Mouse (Mus musculus) retina, embryonic 14.5 days (tissue): ENCODE data around the gene Pacsin2.
A peak's percentile ranks its signal among the peaks of the same experiment; 100 is the strongest.
"Not testable (repeated sequence)": the region's sequence is repeated elsewhere in the genome, so short reads cannot be mapped to it uniquely, and the experiment has no call there.

Experiments
- DNase-seq: peaks from one replicate; pipeline ENCODE4 v3.0.0-alpha.2; 2015; ENCODE audit warnings: low spot score

The Pacsin2 gene

DNA sequence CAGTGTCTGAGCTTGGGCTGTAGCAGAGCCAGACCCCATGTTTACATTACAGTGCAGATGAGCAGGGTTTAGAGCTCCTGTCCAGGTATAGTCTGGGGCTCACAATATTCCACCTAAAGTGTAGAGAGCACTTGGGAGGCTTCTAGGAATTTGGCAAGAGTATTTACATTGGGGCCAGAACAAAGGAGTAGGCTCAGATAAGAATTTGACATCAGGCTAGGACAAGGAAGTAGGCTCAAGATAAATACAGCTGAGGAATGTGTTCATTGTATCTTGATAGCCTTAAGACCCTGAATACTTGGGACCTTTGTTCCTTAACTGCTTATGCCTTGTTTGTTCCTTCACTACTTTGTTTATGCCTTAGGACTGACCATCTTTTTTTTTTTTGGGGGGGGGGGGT, 90.3 kb downstream of the Pacsin2 start:
- no peak for DNase-seq

- not testable (repeated sequence) for DNase-seq
These were observed 95.7 kb downstream of the Pacsin2 start for GRCm38 (mm10) chr15:83368702-83369101.

DNA sequence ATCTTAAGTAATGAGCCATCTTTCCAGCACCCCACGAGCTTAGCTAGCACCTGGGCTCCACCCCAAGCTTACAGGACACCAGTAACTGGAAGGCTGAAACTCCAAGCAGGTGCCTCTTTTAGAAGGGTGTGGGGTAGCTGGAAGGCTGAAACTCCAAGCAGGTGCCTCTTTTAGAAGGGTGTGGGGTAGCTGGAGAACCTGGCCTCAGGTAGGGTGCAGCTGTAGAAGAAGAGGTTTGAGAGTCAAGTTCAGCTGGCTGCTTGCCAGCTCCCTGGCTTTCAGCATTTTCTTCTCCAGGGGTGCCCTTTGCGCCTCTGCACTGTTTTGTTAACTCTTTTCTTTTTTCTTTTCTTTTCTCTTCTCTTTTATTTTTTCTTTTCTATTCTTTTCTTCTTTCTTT, 96.1 kb downstream of the Pacsin2 start:
- DNase-seq = no peak

- DNase-seq = peak; percentile 49
These were observed 97.4 kb downstream of the Pacsin2 start for GRCm38 (mm10) chr15:83366933-83367552.

- no peak for DNase-seq
These were observed 98.7 kb downstream of the Pacsin2 start for GRCm38 (mm10) chr15:83365697-83366096.

GRCm38 (mm10) chr15:83364194-83364593, 100.2 kb downstream of the Pacsin2 start:
- no peak for DNase-seq

DNA sequence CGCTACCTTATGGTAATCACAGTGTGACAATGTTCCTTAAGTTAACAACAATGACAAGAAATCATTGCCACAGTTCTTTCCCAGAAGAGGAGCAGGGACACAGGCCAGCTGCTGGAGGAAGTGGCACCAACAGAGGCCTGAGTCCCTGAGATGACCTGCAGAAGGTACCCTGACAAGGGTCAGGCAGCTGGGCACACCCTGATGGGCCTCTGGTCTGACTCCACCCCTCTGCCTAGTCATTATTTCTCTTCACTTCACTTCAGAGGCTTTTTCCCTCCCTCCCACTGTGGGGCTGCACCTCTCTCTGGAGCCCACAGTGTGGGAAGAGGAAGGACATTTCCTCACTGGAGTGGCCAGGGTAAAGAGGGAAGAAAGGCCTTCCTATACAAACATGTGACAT, 101.6 kb downstream of the Pacsin2 start:
- not testable (repeated sequence) for DNase-seq

- not testable (repeated sequence) for DNase-seq
These were observed 103.5 kb downstream of the Pacsin2 start for GRCm38 (mm10) chr15:83360899-83361298.

GRCm38 (mm10) chr15:83360140-83360539, 104.3 kb downstream of the Pacsin2 start:
- no peak for DNase-seq

- DNase-seq = no peak
These were observed 105.9 kb downstream of the Pacsin2 start for GRCm38 (mm10) chr15:83358476-83358875.

GRCm38 (mm10) chr15:83351546-83351945, 112.9 kb downstream of the Pacsin2 start:
- no peak for DNase-seq

GRCm38 (mm10) chr15:83350859-83351258, 113.5 kb downstream of the Pacsin2 start:
- no peak for DNase-seq

DNA sequence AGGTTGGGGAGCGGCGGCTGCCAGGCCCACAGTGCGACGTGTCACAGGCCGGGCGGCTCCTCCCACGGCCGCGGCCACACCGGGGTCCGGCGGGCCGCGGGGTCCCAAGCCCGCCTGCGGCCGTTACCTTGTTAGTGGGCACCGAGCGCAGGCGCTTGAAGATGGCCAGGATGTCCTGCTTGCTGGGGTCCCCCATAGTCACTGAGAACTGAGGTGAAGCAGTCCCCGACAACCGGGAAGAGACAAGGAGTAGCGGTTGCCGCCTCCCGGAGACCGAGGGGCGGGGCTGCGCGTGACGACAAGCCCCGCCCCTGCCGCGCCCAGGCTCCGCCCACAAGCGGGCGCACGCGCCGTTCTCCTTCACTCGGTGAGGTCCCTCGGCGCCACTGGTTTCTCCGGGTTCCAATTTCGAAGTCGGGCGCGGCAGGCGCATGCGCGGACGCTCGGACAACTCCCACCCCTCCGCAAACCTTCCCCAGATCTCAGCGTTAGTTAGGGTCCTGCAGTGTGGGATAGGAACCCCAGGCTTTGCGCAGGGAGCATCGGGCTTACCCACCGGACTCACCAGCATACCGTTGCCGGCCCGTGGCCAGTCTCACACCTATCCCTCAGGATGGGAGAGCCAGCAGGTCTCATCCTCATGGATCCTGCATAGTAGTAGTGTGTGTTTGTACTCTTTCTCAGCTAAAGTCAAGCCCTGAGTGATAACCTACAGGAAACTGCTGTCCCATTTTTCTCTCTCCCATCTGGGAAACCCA, 114.3 kb downstream of the Pacsin2 start, which contains the start of gene Arfgap3:
Arfgap3 (minus strand) TSS at position 294 of the 758 bp plus-strand sequence.
- peak; percentile 96 for DNase-seq

DNA sequence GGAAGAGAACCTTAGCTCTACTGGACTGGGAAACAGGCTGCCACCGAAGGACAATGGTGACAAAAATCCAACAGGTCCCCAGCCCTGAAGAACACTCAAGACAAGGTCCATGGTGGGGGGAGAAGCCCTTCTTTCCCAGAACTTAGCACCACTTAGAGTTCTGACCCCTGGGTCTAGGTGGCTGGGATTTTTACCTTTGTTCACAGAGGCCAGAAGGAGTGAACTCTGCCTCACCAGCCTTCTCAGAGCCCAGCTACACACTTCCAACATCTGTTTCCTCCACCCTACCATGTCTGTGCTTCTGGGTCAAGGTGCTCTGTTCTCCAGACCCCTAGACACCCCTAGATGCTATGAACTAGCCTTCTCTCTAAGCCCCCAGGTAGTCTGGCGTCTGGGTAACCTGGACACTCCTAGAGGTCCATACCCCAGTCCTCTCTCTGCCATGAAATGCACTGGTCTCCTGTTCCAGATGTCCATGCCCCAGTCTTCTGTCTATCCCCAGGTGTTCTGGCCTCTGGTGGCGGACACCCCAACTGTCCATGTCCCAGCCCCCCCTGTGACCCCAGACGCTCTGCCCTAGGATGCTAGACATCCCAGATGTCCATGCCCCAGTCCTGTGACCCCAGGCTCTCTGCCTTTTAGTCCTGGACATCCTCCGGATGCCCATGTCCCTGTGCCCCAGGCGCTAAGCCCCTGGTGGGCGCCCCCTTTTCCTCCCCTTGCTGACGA, 115.0 kb downstream of the Pacsin2 start:
- no peak for DNase-seq

GRCm38 (mm10) chr15:83348747-83349146, 115.7 kb downstream of the Pacsin2 start:
- no peak for DNase-seq

GRCm38 (mm10) chr15:83345898-83346529, 118.4 kb downstream of the Pacsin2 start:
- no peak for DNase-seq

DNA sequence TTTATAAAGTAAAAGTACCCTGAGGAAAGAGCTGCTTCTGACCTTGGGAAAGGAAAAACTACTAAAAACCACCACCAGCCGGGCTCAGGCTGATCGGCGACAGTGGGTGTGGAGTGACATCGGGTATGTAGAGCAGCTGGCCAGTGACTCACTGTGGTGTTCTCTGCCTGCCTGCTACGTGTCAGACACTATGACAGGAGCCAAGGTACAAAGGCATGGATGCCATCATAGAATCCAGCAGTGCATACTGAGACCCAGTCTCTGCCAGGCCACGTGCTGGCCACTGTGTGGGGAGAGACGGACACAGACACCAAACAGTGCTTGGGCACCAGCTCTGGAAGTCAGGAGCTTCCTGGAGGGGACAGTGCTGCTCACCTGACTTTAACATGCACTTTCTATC, 119.5 kb downstream of the Pacsin2 start:
- DNase-seq = no peak

DNA sequence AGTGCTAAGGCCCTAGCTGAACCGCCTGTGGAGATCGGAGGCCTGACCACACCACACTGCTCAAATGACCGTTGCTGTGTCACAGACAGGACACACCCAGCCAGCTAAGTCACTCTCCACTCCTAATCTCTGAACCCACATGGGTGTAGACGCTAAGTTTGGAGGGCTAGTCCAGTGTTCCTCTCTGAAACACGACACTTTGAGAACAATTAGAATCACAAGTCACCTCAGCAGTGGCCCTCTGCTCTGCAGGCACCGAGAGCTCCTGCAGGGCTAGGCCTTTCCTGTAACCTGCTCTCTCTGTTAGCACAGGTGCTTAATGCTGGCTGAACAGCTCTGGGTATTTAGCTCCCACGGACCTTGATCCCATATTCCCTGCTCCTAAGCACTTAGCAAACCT, 120.2 kb downstream of the Pacsin2 start:
- no peak for DNase-seq

- no peak for DNase-seq
These were observed 125.5 kb downstream of the Pacsin2 start for GRCm38 (mm10) chr15:83338908-83339307.

DNA sequence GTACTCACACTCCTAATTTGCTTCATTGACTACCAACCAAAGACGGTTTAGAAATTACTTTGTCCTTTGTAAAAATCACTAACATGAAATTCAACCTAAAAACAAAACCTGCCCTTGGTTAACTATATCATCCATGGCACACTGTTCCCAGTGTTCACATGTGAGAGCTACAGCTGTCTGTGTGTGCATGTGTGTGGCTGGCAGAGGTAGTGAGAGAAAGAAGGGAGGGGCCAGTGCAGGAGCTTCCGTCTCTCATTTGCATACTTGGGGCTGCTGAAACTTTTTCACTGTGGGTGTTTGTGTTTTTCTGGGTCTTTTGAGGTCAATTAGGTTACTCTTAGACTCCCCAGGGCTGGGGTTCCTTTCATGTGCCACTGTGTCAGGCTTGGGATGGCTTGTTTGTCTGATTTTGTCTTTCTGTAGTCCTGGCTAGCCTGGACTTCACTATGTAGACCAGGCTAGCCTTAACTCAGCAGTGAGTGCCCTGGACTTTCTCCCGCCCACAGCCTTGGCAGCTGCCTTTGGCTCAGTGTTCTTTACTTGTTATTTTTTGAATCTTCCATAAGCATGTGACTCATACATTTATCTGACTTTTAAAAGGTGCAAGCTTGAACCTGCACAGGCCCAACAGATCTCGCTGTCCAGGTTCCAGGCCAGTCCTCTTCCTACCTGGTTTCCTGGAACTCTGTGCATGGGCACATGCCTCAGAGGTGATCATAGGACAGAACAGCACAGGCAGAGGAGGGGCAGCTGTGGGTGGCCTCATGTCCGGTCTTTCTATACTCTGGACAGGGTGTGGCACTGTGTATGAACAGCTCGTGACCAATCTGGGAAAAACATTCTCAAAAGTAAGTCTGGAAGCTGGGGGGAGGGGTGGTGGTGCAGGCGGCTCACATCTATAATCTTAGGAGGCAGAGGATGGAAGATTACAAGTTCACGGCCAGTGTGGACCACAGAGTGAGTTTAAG, 126.2 kb downstream of the Pacsin2 start:
- DNase-seq = no peak

DNA sequence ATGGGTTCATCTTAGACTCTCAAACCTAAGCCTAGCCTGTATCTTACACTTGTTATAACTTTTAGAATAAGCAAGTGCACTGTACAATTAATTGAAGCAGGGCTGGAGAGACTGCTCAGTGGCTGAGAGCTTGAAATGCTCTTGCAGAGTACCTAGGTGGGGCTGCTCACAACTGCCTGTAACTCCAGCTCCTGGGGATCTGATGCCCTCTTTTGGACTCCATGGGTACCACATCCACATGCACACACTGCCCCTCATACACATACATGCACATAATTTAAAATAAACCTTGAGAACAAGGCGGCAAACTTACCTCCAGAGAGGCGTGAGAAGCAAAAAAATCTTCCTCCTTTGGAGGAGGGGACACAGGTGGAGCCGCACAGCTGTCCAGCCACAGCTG, 132.0 kb downstream of the Pacsin2 start:
- peak; percentile 24 for DNase-seq
